Mouse (Mus musculus) retina, postnatal 1 day (tissue): ENCODE measurements at regions not wholly inside any gene's neighbourhood (a gene's known extent, or its start where the extent isn't known, plus 50 kb on each side); places are given as distances from the start of the nearest gene placed in this dataset.
A peak's percentile ranks its signal among the peaks of the same experiment; 100 is the strongest.
"Not testable (repeated sequence)": the region's sequence is repeated elsewhere in the genome, so short reads cannot be mapped to it uniquely, and the experiment has no call there.

Source experiments
- DNase-seq: peaks from one replicate; pipeline ENCODE4 v3.0.0-alpha.2; 2012

DNA sequence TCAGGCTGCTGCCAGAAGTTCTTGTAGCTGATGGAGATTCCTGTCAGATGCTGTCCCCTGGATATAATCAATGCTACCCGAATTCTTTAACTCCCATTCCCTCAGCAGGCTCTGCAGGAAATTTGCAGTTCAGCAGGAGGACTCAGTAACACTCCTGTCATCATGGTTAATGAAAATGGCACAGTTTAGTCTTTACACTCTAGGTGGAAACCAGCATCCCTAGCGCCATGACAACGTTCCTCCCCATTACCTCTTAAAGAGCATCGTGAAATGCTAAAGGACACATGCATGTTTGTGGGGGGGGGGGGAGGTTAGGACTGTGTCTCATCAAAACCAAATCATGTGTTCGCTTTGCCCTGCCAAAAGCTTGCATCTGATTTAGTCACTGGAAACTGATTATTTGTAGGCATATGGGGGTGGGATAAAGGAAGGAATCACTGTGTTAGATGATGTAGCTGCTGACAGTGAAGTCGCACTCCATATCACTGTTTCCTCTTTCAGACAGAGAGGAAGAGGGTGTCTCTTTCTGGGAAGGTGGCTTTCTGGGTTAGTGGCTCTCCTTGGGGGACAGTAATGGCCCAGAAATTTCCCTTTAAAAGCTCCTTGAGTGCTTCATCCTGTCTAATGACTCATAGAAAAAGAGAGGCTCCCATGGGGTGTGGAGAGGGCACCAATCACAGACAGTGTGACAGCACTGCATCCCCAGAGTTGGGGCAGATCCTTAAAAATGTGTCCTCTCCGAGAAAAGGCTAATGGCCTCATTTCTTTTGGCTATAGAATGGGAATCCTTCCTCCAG lies 351.5 kb downstream of the Plekhb2 start:
- DNase-seq: peak; percentile 35

DNA sequence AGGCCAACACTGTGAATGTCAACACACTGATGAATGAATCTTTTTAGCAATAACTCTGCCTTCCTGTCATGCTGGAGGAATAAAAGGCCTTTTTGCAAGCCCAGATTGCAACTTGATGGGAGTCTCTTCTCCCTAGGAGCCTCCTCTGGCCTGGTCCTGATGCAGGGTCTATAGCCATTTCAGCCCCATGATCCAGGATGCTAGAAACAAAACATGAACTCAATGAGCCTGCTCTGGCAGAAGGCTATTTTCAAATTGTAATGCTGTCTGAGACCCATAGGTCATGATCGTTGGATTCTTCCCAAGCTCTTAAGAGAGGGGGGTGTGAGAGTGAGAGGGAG lies 352.1 kb downstream of the Plekhb2 start:
- DNase-seq: no peak

DNA sequence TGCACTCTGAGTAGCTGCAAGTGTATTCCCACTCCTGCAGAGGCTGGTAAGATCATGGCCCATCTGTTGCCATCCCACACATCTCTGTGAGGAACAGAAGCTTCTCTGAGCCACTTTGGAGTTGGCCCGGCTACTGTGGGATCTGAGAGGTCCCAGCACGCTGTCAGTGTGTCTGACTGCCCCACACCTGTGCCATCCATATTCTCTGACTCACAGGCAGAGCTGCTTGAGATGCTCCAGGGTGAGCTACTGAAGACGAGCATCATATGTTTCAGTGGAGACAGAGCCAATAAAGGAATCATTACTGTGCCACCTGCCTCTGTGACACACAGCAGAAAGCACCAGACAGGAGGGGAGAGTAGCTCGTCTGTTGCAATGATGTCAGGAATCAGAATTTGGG lies 352.8 kb downstream of the Plekhb2 start:
- no peak for DNase-seq

DNA sequence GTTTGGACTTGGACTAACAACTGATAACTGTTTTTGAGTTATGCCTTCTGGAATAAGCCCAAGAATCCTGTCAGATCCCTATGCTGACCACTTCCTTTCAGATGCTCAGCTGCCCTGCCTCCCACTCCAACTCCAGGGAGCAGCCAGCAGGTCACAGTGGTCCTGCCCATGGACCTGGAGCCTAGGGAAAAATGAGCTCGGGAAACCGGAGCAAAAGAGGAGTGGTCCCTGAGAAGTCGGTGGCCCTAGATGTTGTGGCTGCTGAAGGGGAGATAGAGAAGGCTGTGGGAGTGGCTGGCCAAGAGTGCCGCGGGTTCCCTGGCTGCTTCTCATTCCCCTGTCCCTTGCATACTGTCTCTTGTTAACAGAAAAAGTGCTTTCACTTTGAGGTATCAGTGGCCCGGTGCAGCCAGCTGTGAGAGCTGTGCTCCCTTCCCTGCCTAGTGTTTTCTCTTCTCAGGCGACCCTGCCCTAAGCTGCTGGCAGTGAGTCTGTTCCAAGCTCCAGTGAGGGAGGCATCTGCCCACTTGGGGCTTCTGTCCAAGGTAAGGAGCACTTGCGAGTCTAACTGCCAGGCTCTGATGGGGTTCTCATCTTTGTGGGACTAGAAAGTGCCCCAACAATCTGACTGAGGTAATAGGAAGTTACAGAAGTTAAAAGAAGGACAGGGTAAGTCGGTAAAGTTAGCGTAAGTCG lies 357.2 kb downstream of the Plekhb2 start:
- no peak for DNase-seq

DNA sequence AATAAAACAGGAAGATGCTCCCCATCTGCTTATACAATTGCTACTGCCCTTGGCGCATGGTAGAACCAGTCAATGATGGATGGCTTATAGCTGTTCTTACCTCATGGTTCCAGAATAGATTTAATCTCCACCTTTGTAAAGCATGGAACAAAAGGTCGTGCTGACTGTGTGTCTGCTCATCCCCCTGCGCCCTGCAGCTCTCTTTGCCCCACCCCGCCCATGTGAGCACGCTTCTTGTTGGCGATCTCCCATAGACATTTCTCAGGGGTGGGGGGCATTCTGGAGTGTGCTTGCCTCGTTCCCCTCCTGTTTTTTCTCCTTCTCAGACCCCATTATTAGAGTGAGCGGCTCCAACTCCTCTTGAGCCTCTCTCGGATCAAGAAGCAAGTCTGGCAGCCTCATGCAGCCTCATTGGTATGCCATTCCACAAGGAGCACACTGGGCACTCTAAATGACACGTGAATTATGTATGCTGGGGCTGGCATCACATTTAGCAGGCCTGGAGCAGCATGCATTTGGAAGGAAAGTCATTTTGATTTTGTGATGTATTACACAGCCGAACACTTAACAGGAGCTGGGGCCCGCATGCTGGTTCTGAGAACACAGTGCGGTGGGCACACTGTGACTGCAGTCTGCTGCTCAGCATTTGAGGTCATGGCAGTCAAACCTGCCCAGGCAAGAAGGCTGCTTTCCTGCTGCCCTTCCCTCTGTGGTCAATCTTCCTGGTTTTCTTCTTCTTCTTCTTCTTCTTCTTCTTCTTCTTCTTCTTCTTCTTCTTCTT lies 362.5 kb downstream of the Plekhb2 start:
- peak; percentile 19 for DNase-seq

DNA sequence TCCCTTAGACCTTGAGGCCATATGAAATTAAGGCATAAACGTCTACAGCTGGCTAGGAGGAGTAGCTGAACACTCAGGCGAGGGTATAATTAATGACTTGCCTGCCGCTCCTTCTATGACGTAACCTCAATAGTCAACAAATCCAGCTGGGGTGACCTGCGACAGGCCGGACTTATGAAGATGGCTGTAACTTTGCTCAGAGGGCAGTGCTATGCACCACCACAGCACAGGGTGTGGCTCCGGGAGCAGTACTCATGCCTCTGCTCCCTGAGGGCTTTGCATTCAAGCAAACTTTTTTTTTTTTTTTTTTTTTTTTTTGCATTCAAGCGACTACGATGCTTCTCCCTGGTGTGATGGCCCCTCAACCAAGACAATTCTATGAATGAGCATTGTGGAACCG lies 364.1 kb downstream of the Plekhb2 start:
- no peak for DNase-seq

DNA sequence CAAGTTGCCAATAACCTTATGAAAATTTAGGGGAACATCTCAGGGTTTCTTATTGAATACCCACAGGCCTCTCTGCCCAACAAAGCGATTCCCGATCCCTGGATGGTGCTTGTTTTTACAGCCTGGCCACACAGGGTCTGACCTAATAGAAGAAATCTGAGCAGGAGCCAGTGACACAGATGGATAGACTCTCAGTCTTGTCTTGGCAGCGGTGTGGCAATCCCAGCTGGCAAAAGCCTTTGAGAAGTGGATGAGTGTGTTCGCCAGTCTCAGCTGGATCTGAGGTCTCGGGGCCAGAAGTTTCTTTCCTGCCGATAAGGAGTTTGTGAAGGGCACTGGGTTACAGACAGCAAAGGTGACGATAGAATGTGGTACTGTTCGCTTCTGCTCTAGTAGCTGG lies 366.6 kb downstream of the Plekhb2 start:
- DNase-seq: no peak

DNA sequence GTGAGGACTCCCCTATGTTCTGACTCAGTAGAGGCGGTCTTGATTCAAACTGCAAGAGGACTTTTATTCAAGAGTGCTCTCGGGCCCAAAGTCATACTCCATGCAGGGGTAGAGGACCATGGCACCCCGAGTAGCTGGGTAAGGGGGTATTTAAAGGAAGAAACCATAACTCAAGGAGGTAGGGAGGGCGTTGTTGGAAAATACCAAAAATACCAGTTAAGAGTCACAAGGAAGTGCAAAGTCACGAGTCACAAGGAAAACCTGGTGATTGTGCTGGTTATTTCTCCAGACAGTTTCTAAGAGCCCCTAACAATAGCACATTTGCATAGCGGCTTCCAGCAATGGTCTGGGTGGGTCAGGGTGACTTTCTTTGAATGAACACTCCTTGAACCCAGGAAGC lies 370.4 kb downstream of the Plekhb2 start:
- not testable (repeated sequence) for DNase-seq

DNA sequence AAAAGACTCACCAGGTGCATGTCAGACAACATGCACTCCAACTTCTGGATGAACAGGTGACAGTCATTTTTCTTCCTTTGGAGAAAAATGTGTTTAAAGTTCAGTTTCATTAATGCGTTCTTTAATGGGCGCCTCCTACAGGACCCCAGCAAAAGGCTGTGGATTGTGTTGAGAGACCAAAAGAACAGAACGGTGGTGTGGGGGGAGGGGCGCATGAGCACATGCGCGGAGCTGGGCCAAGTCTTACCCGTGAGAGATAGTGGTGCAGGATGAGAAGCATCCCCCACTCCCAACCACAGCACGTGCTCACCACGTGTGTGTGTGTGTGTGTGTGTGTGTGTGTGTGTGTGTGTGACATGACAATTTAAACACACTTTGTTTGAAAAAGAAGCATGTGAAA lies 371.0 kb downstream of the Plekhb2 start:
- DNase-seq: no peak

DNA sequence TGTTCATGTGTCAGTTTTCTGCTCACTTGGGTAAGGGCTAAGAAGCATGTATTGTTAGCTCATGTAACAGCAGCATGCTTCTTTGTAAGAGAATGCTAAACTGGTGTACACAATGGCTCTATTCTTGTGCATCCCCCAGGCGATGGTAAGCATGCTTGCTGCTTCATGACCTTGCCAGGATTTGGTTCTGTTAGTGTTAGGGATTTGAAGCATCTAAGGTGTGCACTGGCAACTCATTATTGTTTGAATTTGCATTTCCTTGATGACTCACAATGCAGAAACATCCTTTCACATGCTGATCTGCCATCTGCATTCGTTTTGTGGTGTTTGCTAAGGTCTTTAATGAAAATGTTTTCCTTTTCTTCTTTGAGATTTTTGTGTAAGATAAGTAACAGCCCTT lies 382.8 kb downstream of the Plekhb2 start:
- DNase-seq: peak; percentile 17

DNA sequence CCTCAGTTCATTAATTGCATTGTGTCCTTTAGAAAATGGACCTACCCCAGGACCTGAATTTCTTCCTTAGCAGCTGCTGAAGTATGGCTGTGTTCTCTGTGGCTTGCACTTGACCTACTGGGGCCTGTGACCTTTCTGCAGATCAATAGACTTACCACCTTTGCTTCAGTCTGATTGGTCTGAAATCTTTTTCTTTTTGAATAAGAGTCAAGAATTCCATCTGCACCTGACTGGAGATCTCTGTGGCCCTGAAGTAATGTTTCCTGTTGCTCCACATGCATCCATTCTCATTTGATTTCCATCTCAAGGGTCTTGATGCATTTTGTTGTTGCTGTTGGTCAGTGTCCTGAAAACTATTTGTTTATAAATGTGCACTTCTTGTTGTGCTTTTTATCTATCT lies 388.4 kb downstream of the Plekhb2 start:
- DNase-seq: no peak

DNA sequence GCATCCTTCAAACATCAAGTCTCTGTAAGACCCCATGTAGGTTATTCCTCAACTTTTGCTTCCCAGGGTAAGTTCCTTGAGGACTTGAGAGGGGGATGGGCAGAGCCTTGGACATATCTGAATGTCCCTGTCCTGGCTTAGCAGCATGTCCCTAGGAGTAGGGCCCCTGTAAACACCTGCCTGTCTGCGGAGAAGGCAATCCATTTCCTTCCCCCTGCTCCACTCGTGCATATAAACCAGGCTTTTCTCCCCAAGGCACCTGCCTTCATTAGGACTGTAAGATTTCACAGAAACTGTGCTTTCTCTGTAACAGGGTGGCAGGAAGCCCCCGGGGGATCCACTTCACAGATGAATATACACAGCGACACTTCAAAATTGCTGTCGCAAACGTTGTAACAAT lies 393.1 kb downstream of the Plekhb2 start:
- DNase-seq: peak; percentile 18

DNA sequence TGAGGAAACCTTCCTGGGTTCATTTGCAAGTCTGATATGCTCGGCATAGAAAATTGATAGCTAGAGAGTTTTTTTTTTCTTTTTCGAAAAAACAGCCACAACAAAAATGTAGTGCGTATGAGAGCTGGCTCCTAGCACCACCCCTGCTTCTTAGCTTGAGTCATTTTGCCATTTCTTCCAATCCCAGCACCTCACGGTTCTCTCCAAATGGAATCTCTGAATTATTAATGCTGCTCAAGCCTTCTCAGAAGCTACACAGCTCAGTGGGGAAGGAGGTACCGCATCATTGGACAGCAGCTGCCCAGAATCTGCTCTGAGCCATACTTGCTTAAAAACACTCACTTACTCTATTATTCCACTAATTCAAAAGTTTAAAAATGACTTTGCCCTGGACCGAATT lies 393.6 kb downstream of the Plekhb2 start:
- DNase-seq: peak; percentile 42

DNA sequence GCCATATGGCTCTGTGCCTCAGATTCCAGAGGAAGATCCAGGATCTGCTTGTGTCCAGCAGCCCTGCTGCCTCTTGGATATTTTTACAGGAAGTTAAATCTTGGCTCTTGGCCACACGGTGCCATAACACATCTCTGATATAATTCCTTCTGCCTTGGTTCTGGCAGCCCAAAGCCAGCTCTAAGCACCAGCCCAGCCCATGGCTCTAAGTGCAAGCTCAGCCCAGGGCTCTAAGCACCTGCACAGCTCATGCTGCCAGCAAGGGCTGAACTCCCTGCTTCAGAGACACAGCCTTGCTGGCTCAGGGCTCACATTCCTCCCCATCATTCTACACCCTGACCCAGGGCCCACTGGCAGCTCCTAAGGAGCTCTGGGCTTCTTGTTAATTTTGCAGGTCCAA lies 415.3 kb downstream of the Plekhb2 start:
- DNase-seq: no peak

DNA sequence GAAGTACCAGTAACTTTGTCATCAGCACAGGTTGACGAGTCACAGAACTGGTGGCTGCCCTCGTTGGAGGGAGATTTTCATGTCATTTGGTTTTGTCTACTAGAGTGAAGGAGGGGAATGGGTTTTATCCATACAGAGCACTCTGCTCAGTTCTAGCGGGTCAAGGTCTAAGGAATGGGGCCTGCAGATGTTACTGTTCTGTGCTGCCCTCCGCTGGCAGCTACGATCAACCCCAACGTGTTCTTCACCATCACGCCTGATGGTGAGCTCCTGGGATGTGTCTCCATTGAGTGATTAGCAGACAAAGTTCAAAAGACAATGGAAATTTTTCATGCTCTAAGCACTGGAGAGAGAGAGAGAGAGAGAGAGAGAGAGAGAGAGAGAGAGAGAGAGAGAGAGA lies 416.9 kb downstream of the Plekhb2 start:
- peak; percentile 29 for DNase-seq

DNA sequence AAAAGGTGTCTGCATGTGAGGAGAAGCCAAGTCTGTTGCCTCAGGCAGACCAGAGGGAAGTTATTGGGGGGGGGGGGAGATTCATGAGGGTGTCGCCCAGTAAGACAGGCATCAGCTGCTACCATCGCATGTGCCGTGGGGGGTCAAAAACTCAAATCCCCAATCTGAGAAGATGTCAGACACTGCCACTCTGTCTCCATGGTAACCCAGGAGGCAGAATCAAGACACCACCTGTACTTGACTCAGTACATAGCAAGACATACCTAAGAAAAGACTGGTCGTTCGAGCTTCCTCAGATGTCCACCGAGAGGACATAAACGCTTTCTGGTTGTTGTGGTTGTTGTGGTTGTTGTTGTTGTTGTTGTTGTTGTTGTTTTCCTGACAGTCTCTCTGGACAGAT lies 418.1 kb downstream of the Plekhb2 start:
- no peak for DNase-seq

DNA sequence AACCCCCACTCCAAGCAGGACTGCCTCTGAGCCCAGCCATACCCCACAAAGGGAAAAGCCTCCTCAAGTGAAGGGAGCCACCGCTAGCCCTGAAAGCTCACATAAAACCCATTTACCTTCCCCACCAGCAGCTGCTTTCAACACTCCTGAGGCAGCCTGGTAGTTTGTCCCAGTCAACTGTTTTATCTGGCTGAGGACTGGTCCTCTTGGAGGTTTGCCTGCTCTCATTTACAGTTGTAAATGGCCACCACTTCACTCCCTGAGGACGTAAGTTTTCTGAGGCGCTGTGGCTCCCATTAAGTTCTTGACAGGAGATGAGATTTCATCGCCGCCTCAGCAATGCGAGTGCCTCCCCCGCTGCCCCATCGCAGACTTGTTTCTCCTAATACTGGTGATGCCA lies 425.2 kb downstream of the Plekhb2 start:
- no peak for DNase-seq
